Mouse (Mus musculus) adrenal gland, adult 18-20 months (tissue): Measurements from ENCODE around the gene Gpr132. TPM values are rescaled to one million over a fixed set of nuclear protein-coding genes. Genes with fewer than 3 reads are reported as not detected.
"Not testable (repeated sequence)": the region's sequence is repeated elsewhere in the genome, so short reads cannot be mapped to it uniquely, and the experiment has no call there.

ENCODE experiments used
- DNase-seq, 2 experiments: peaks; one replicate each; pipeline ENCODE4 v3.0.0; 2021 to 2022; ENCODE audit warnings: low spot score in 2 of 2
- total RNA-seq, 2 experiments: library from RNA; stranded (reverse); gene quantifications; 1 replicate in 1 of 2; 2 replicates in 1 of 2; pipeline ENCODE4 v1.2.3; 2021

The Gpr132 gene
- total RNA-seq, 2 experiments from 2014 or later = 0.54 to 0.66 TPM

GRCm38 (mm10) chr12:112854610-112855333, 13.3 kb downstream of the Gpr132 start:
- DNase-seq = no peak

- no peak for DNase-seq
Observed at GRCm38 (mm10) chr12:112853050-112853729, 14.8 kb downstream of the Gpr132 start.

- no peak for DNase-seq
Observed at GRCm38 (mm10) chr12:112851116-112851515, 16.9 kb downstream of the Gpr132 start.

DNA sequence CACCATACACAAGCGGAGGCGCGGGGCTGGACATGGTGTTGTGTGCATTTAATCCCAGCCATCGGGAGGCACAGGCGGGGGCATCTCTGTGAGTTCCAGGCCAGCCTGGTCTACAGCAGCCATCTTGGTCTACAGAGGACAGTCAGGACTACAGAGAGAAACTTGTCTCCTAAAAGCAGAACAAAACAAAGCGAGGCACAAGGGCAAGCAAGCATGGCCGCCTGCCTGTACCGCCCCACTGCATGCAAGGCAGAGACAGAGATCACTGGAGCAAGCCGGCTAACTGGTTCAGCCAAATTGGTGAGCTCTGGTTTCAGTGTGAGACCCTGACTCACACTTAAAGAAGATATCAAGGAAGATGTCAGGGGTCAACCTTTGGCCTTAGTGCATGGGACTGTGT, 17.7 kb downstream of the Gpr132 start:
- DNase-seq = no peak

GRCm38 (mm10) chr12:112849235-112850022, 18.6 kb downstream of the Gpr132 start:
- no peak for DNase-seq

GRCm38 (mm10) chr12:112847880-112848279, 20.1 kb downstream of the Gpr132 start:
- DNase-seq = no peak

DNA sequence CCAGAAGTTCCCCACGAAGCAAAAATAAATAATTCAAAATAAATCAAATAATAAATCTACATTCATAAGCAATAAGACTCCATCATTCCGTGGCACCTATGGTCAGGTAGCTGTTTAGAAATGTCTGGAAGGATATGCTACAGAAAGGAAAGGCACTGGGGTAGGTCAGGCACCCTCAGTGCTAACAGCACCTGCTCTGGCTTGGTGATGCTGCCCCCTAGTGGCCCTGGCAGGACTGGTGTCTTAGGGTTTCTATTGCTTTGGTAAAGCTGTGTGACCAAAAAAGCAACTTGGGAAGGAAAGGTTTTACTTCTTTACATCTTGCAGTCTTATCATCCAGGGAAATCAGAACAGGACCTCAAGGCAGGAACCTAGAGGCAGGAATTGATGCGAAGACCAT, 24.2 kb downstream of the Gpr132 start:
- peak; percentile 89 to 92 for DNase-seq

DNA sequence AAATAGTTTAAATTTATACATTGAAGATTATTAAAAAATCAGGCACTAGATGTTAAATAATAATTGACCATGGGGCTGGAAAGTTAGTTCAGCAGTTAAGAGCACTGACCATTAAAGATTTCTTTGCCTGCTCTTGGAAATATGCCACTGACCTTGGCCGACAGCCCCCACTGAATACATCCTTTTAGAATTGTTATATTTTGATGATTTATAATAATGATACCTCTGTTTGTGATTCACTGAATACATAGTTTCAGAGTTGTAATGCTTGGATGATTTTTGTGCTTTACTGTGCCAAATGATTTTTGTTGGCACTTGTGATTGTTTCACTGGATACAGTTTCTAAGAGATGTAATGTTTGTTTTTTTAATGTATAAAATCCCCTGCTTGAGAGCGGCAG, 25.9 kb downstream of the Gpr132 start:
- DNase-seq = not testable (repeated sequence)

GRCm38 (mm10) chr12:112841338-112841892, 26.6 kb downstream of the Gpr132 start:
- not testable (repeated sequence) for DNase-seq

- DNase-seq = no peak
Observed at GRCm38 (mm10) chr12:112840209-112841086, 27.6 kb downstream of the Gpr132 start.

- DNase-seq = no peak
Observed at GRCm38 (mm10) chr12:112835046-112835445, 33.0 kb downstream of the Gpr132 start.

DNA sequence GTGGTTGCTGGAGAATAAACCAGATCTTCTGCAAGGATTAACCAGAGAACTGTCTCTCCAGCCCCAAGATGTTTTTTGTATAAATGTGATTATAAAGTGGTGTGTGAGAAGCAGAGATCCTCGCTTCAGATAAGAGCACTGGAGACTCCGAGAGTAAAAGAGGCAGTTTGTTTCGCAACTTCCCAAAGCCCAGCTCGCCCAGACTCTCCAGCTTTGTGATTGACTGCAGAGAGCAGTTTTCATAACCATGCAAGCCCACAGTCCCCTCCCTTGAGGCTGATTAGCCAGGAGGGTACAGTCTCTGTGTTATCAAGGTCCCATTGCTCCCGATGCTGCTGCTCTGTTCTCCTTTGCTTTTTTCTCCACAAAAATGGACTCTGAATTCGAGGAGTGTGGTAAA, 34.5 kb downstream of the Gpr132 start:
- DNase-seq = no peak

DNA sequence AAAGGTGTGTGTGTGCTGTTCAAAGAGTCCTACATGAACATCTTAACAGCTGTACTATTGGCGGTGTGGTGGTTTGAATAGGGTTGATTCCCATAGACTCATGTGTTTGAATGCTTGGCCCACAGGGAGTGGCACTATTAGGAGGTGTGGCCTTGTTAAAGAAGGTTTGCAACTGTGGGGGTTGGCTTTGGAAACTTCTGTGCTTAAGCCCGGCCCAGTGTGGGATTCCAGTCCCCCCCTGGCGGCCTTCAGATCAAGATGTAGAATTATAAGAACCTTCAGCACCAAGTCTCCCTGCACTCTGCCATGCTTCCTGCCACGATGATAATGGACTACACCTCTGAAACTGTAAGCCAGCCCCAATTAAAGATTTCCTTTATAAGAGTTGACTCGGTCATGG, 35.6 kb downstream of the Gpr132 start:
- DNase-seq = no peak

- DNase-seq = no peak
Observed at GRCm38 (mm10) chr12:112830570-112830969, 37.5 kb downstream of the Gpr132 start.

DNA sequence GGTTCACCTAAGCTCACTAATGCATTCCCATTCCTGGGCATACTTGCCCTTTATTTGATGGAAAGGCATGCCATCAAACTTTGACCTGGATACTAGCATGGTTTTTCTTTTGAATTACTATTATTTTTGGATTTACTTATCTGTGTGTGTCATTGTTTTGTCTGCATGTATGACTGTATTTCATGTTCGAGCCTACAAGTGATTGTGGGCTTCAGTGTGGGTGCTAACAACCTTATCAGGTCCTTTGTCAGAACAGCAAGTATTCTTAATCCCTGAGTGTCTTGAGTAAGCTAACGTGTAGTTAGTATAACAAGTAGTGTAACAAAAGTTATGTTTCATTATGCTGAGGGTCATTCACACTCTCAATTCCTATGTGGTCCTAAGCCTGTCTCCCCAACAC, 37.9 kb downstream of the Gpr132 start:
- no peak for DNase-seq

DNA sequence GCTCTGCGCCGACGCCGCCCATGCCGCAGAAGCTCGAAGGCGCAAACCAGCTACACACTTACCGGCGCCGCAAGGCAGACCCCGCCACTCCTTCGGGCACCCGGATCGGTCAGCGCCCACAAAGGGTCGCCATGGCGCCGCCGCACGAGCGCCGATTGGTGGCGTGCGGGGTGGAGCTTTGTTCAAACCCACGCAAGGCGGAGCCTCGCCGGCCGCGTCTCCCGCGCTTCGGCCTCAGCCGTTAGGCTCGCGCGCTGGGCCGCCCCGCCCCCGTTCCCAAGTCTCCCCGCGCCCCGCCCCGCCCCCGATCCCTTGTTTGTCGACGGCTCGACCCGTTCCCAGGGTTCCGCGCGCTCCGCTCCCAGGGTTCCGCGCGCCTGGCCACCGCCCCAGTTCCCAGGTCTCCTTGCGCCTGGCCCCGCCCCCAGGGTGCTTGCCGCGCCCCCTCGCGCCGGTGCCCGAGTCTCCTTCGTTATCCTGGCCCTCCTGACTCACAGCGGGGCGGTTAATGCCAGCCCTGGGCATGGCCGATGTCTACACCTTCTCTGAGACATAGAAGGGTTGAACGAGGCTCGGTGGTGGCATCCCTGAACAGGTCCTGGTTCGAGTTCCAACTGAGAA, 38.7 kb downstream of the Gpr132 start, which contains the start of gene Cdca4:
Cdca4 (minus strand) TSS at position 180 of the 621 bp plus-strand sequence.
- peak; percentile 99 for DNase-seq

GRCm38 (mm10) chr12:112828501-112829243, 39.4 kb downstream of the Gpr132 start:
- DNase-seq = peak; percentile 69 to 73

DNA sequence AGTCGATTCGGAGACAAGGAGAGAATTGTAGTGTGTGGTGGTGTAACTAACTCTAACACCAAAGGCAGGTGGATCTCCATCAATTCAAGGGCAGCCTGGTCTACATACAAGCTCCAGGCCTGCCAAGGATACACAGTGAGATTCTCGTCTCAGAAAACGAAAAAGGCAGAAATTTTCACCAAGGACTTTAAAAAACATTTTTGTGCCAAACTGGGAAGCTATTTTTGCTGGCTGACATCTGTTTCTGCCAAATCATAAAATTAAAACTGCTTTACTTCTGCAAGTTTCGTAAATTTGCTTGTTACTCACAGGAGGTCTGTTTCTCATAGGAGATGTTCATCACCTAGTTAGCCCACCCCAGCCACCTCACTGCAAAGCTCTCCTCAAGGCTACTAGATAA, 42.1 kb downstream of the Gpr132 start:
- DNase-seq = no peak

DNA sequence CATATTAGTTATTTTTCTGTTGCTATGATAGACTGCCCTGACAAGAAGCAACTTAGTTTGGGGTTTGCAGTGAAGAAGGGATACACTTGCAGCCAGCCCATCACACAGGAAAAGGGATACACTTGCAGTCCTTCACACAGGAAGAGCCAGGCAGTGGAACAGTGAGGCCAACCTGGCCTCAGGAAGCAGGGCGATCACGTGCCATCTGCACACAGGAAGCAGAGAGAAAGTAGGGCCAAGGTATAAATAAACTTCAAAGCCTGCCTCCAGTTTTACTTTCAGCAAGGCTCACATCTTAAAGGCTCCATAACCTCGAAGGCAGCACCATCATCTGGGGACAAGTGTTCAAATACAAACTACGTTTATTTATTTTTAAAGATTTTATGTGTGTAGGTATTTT, 44.8 kb downstream of the Gpr132 start:
- no peak for DNase-seq
